Mouse (Mus musculus) left cerebral cortex, postnatal 14 days (tissue): Measurements from ENCODE around the gene Tectb. TPM values are rescaled to one million over a fixed set of nuclear protein-coding genes. Genes with fewer than 3 reads are reported as not detected.

Experiments used
- DNase-seq, 2 experiments: peaks; one replicate each; pipeline ENCODE4 v3.0.0; 2021 to 2022; ENCODE audit warnings: low spot score in 2 of 2, mixed read lengths in 1 of 2
- intact Hi-C: fragments of 180-260 bp; cut with DNase I; formaldehyde crosslinking; loops from one replicate; pipeline ENCODE4 v1.15.1; 2025
- total RNA-seq, 2 experiments: library from RNA; stranded (reverse); gene quantifications; 2 replicates each; pipeline ENCODE4 v1.2.3; 2021

Gene Tectb
- total RNA-seq, 2 experiments from 2014 or later, result 0.15 TPM; not detected in 1

GRCm38 (mm10) chr19:55198303-55198702 lies 17.8 kb downstream of the Tectb start:
- peak; percentile 75 to 77 for DNase-seq
- intact Hi-C loops, result loop anchor here (2.0 to 5.0 kb wide), 2 partner anchors 100 to 121 kb away; no protein-coding TSS in a partner anchor

- peak; percentile 79 to 83 for DNase-seq
Observed at GRCm38 (mm10) chr19:55206482-55207138, 26.1 kb downstream of the Tectb start.

GRCm38 (mm10) chr19:55207205-55207604 lies 26.7 kb downstream of the Tectb start:
- intact Hi-C loops, result loop anchor here (2.0 to 10.0 kb wide), 2 partner anchors 134 to 1162 kb away; partner anchors contain the start of gene Adra2a
- DNase-seq, result no peak

More at GRCm38 (mm10) chr19:55206482-55207138, 26.1 kb downstream of the Tectb start:
- intact Hi-C loops, result loop anchor here (2.0 to 10.0 kb wide), 2 partner anchors 134 to 1162 kb away; partner anchors contain the start of gene Adra2a

DNA sequence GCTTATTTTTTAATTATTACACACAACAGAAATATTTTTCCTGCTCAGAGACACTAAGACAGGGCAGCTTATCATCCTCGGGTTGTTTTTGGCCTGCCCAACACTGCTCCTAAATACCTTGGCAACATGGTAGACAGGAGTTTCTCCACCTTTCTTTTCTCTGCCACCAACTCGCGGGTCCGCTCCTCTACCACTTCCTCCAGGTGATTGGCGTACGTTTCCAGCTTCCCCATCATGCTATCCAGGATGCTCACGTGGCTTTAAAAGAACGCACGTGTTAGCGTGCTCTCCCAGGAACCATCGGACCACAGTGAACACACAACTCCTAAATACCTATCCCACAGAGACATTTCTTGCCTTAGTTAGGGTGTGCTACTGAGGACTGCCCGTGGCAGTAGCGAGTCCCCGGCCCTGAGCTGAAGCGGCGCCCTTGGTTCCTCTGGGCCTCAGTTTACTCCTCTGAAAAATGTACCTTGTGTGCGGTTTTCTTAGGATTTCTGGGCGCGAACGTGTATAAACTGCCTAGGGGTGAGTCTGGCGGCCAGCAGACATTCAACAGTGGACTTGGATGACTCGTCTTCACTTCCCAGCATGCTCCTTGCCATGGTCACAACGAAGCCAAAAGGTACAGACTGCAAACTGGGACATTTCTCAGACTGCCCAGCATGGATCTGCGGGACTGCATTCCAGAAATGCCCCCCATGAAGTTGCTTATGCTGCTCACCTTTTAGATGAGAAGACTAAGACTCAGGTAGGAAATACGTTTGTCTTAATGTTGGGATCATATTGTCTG lies 27.4 kb downstream of the Tectb start:
- intact Hi-C loops, result loop anchor here (2.0 to 10.0 kb wide), 2 partner anchors 135 to 1163 kb away; partner anchors contain the start of gene Adra2a

DNA sequence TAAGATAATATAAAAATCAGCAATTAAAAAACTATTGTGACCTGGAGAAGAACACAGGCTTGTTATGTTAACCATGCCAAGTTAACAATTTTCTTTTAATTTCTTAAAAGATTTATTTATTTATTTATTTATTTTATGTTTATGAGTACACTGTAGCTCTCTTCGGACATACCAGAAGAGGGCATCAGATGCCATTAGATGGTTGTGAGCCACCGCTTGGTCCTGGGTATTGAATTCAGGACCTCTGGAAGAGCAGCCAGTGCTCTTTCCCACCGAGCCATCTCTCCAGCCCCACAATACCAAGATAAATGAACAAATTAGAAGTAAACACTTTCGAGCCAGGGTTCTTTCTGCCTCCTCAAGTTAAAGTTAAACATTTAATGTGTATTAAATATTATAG lies 28.1 kb downstream of the Tectb start:
- DNase-seq, result no peak
- intact Hi-C loops, result loop anchor here (10.0 kb wide), 1 partner anchor 1164 kb away; the partner anchor contains the start of gene Adra2a

More for the DNA sequence above, 27.4 kb downstream of the Tectb start:
- DNase-seq, result no peak

DNA sequence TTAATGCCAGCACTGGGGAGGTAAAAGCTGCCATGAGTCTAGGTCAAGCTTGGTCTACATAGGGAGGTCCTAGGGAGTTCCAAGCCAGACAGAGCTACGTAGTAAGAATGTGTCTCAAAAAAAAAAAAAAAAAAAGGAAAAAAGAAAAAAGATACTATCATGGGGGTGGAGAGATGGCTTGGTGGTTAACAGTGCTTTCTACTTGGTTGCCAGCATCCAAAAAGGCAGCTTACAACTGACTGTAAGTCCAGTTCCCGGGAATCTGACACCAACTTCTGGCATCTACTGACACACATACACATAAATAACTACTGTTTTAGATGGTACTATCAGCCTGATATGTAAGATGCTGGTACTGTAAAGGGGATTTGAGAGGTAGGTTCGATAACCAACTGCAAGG lies 28.6 kb downstream of the Tectb start:
- no peak for DNase-seq

GRCm38 (mm10) chr19:55211698-55212097 lies 31.2 kb downstream of the Tectb start:
- intact Hi-C loops, result no loop called here
- no peak for DNase-seq

More for the DNA sequence above, 28.6 kb downstream of the Tectb start:
- intact Hi-C loops, result loop anchor here (10.0 kb wide), 1 partner anchor 1164 kb away; the partner anchor contains the start of gene Adra2a

DNA sequence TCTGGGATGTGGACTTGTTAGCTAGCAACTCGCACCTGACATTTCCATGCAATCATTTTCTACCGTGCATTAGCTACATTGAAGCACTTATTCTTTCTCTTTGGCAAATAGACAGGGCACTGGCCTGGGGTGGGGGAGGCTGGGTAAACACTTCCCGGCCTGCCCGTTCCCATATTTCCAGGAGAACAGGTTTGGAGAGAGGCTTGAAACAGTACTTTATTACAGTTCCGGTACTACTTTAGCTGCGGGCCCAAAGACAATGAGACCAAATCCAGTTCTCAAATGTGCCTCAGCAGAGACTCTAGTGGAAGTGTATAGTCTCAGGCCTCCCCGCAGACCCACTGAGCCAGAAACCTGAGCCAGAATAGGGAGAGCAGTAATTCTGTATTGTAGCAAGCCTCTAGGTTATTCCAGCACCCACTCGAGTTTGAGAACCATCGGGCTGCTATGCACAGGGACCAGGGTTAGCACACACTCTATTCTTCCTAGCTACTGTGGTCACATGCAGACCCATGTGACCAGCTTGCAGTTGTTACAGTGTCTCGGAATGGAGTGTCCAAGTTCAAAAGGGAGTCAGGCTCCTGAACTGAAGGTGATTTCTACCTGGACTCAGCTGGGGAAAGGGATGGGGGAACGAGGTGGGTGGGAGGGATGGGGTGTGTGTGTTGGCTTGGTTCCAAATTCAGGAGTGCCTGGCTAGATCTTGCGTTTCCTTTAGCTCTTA lies 33.2 kb downstream of the Tectb start:
- intact Hi-C loops, result no loop called here
- DNase-seq, result peak; percentile 28 to 49

DNA sequence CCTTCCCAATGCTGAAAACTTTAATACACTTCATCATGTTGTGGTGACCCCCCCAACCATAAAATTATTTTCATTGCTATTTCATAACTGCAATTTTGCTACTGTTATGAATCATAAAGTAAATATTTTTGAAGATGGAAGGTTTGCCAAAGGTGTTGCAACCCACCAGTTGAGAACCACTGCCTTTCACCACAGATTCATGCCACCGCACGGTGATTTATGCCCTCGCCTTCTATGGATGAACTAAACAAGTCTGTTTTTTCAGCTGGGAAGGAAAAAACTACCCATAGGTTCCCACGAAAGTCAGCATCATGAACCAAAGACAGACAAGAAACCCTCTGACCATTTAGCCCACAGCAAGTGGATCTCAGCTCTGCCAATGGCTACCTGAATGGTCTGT lies 36.3 kb downstream of the Tectb start:
- intact Hi-C loops, result loop anchor here (5.0 kb wide), 1 partner anchor 35 kb away; the partner anchor contains the start of gene Acsl5

GRCm38 (mm10) chr19:55217365-55217764 lies 36.8 kb downstream of the Tectb start:
- DNase-seq, result peak; percentile 78 to 87

More for the DNA sequence above, 36.3 kb downstream of the Tectb start:
- DNase-seq, result no peak

DNA sequence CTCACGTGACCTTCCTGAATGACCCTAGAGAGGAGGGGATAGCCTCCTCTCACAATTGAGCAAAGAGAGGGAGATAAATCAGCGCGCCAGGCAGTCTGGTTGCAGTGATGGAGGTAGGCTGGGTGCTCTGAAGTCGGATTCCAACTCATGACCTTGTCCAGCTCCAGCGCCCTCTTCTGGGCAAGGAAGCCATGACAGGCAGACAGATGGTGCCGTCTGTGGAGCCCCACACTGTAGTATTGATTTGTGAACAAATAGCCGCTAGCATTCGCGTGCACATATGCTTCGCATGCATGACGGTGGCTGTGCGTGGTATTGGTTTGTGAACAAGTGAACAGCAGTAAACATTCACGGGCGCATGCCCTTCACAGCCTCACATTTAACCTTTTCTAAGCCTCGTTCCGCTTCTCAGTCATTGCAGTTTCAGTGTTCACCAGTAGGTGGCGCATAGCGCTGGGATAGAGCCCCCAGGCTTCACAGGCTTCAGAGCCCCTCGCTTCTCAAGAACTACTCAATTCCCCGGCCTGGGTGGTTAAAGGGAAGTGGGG lies 37.7 kb downstream of the Tectb start:
- intact Hi-C loops, result loop anchor here (2.0 to 5.0 kb wide), 2 partner anchors 34 to 87 kb away; partner anchors contain the start of gene Acsl5
- peak; percentile 92 for DNase-seq

More at GRCm38 (mm10) chr19:55217365-55217764, 36.8 kb downstream of the Tectb start:
- intact Hi-C loops, result loop anchor here (5.0 kb wide), 1 partner anchor 35 kb away; the partner anchor contains the start of gene Acsl5

DNA sequence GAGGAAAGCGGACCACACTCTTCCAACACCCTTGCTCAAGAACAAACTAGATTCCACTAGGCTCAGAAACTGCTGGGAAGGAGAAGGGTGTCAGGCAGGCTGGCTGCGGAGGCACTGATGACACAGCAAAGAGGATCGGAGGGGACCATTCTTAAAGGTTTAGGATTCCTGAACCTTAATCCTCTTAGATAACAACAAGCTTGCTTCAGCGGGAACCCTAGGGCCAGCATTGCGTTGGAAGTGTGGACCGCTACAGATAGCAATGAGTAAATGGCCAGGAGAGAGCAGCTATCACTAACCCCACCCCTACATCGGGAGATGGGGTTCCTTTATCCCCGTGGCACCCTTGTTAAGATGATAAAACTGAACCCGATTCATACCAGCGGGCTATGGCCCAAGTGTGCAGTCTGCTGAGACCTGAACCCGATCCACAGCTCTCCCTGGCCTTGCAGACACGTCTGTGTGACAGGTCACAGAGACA lies 38.2 kb downstream of the Tectb start:
- DNase-seq, result no peak
- intact Hi-C loops, result loop anchor here (2.0 to 5.0 kb wide), 2 partner anchors 34 to 86 kb away; partner anchors contain the start of gene Acsl5

- no peak for DNase-seq
- intact Hi-C loops, result loop anchor here (2.0 to 5.0 kb wide), 2 partner anchors 33 to 85 kb away; partner anchors contain the start of gene Acsl5
Observed at GRCm38 (mm10) chr19:55219359-55219758, 38.8 kb downstream of the Tectb start.

DNA sequence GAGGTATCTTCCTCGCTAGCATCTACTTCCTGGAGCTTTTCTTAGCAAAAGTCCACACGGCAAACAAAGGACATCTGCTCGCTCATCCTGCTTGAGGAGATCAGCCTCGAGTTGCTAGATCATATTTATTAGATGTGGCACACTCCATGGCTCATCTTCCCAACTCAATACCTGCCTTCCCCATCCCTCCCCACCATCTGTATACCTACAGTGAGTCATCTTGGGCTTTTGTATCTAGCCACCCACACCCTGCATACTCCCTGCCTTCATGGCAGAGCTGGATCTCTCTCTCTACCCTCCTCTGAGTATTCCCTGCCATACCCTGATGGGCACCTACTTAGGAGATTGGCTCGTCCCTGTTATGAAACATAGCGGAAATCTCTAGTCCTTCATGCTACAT lies 40.7 kb downstream of the Tectb start:
- DNase-seq, result peak in 1 of 2 experiments; percentile 16
- intact Hi-C loops, result no loop called here

DNA sequence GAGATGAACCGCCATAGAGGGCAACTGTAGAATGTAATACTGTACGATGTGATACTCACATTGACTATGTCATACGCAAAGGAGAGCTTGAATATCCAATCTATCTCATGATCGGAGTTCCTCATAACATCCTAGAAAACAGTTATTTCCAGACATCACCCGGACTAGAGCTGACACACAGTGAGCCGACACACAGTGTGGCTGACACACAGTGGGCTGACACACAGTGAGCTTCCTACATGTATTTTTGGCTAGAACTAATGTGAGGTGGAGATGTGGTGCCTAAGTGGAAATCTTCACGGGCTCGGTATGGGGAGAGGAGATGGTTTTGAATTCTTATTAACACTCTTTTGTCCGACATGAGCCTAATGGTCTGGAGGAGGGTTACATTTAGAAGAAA lies 41.7 kb downstream of the Tectb start:
- intact Hi-C loops, result no loop called here
- DNase-seq, result no peak

DNA sequence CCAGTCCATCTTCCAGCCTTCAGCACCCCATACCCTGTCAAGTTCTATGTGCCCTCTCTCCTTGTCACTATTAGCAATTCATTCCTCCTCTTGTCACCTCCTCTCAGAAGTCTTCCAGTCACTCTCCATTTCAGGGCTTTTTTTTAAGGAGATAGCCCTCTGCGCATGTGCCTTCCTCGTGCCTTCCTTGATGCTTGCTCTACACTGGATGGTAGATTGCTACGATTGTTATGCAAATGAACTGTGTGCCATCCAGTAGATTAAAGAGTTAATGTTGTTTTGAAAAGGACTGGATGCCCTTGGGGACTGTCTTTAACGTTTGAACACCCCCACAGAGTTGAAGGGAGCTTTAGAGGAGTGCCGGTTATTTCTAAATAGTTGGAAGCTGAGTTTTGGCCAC lies 46.1 kb downstream of the Tectb start:
- no peak for DNase-seq
- intact Hi-C loops, result no loop called here

DNA sequence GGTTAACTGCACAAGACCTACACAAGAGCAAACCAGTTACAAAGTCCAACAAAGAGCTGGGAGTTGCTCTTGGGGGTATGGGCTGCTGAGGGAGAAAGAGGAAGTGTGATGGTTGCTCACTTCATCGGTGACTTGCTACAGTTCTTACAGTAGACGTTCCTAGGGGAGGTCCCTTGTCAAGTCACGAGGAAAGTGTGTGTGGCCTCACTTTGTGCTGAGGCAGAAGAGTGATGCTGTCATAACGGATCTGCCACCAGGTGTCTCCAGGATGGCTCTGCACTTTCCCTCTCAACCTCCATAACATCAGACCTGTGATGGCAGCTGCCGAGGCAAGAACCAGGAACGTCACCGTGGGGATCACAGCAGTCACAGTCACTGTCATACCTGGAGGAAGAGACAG lies 46.6 kb downstream of the Tectb start:
- intact Hi-C loops, result no loop called here
- no peak for DNase-seq

DNA sequence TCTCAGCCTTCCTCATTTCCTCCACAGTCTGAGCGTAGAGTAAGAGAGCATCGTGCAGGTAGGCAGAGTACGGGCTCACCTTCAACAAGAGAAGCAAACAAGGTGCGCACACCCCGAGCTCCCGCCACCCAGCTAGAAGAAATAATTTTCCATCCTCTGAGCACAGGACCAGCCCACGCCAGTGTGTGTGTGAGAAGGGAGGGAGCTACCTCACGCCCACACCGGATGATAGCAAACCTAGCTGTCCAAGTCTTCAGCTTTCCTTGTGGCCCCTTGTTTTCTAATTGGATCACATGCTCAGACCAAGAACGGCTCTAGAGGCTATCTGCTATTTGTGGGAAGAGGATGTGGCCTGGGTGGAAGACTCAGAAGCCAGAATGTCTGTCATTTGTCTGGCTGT lies 50.5 kb downstream of the Tectb start:
- peak in 1 of 2 experiments; percentile 28 for DNase-seq
- intact Hi-C loops, result no loop called here

DNA sequence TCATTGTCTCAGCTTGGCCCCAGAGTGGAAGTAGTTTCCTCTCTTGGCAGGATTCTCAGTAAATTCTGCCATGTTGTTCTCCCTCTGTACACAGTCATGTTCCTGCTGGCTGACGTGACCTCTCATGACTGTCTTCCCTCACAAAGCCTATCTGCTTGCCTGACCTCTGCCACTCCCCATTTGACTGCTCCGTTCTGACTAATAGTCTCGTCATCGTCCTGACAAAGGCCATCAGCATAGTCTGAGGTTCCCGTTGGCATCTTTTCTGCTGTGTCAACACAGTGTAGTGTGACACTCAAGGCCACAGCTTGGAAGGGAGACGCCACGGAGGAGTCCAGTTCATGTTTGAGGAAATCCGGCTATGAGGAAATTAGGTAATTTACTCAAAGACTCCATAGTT lies 51.6 kb downstream of the Tectb start:
- intact Hi-C loops, result no loop called here
- peak in 1 of 2 experiments; percentile 18 for DNase-seq
